Mouse (Mus musculus): ENCODE measurements around the gene Tmem141.

Tmem141 gene

GRCm38 (mm10) chr2:25607761-25608622 is 13.8 kb downstream of the Tmem141 start, which contains the start of gene Rabl6:
Rabl6 (minus strand) TSS chr2:25608521.
- in situ Hi-C loops (cut with MseI, MboI) = no loop called here

GRCm38 (mm10) chr2:25602526-25602925 is 19.3 kb downstream of the Tmem141 start:
- in situ Hi-C loops (cut with MseI, MboI) = no loop called here

GRCm38 (mm10) chr2:25600037-25600436 is 21.8 kb downstream of the Tmem141 start:
- in situ Hi-C loops (cut with MseI, MboI) = no loop called here

- in situ Hi-C loops (cut with MseI, MboI) = no loop called here
Observed at GRCm38 (mm10) chr2:25598749-25599148, 23.1 kb downstream of the Tmem141 start.

- in situ Hi-C loops (cut with MseI, MboI) = no loop called here
Observed at GRCm38 (mm10) chr2:25596765-25597510, 24.9 kb downstream of the Tmem141 start.

GRCm38 (mm10) chr2:25591863-25592262 is 29.9 kb downstream of the Tmem141 start:
- in situ Hi-C loops (cut with MseI, MboI) = no loop called here

- in situ Hi-C loops (cut with MseI, MboI) = no loop called here
Observed at GRCm38 (mm10) chr2:25588227-25588907, 33.4 kb downstream of the Tmem141 start.

GRCm38 (mm10) chr2:25587290-25587689 is 34.5 kb downstream of the Tmem141 start:
- in situ Hi-C loops (cut with MseI, MboI) = no loop called here

GRCm38 (mm10) chr2:25585601-25586000 is 36.2 kb downstream of the Tmem141 start:
- in situ Hi-C loops (cut with MseI, MboI) = no loop called here

- in situ Hi-C loops (cut with MseI, MboI) = no loop called here
Observed at GRCm38 (mm10) chr2:25584856-25585255, 36.9 kb downstream of the Tmem141 start.

- in situ Hi-C loops (cut with MseI, MboI) = no loop called here
Observed at GRCm38 (mm10) chr2:25584152-25584551, 37.7 kb downstream of the Tmem141 start.

- in situ Hi-C loops (cut with MseI, MboI) = no loop called here
Observed at GRCm38 (mm10) chr2:25583571-25583970, 38.2 kb downstream of the Tmem141 start.

GRCm38 (mm10) chr2:25583120-25583481 is 38.7 kb downstream of the Tmem141 start:
- in situ Hi-C loops (cut with MseI, MboI) = no loop called here

GRCm38 (mm10) chr2:25582466-25583119 is 39.2 kb downstream of the Tmem141 start:
- in situ Hi-C loops (cut with MseI, MboI) = no loop called here

- in situ Hi-C loops (cut with MseI, MboI) = no loop called here
Observed at GRCm38 (mm10) chr2:25581901-25582301, 39.9 kb downstream of the Tmem141 start.

GRCm38 (mm10) chr2:25581294-25581864 is 40.4 kb downstream of the Tmem141 start, which contains the start of gene Ajm1:
Ajm1 (minus strand) TSS chr2:25581757.
- in situ Hi-C loops (cut with MseI, MboI) = no loop called here

GRCm38 (mm10) chr2:25580621-25581101 is 41.1 kb downstream of the Tmem141 start:
- in situ Hi-C loops (cut with MseI, MboI) = no loop called here

GRCm38 (mm10) chr2:25579737-25580460 is 41.9 kb downstream of the Tmem141 start:
- in situ Hi-C loops (cut with MseI, MboI) = no loop called here

- in situ Hi-C loops (cut with MseI, MboI) = no loop called here
Observed at GRCm38 (mm10) chr2:25578796-25579736, 42.7 kb downstream of the Tmem141 start.
